8 mouse cellular contexts compared by ENCODE assay signal in genomic region chr3:53656878-53657561, GRCm38 (mm10). TPM values are rescaled to one million over a fixed set of nuclear protein-coding genes. Genes with fewer than 3 reads are reported as not detected.
A peak's percentile ranks its signal among the peaks of the same experiment; 100 is the strongest.
DNase-seq lines count a peak whose midpoint lies in the region; ATAC-seq and TF ChIP-seq lines count a peak whose summit lies in the region.

Gene Frem2, minus strand, starts transcription at chr3:53657355.

- peak within 1 kb of the TSS; percentile 41 for H3K9ac ChIP-seq in forebrain, embryonic 15.5 days (replicated peaks)
- peak within 1 kb of the TSS; percentile 23 for H3K9ac ChIP-seq in lung, embryonic 14.5 days

- H3K4me1 ChIP-seq in spleen, adult 2 months (ENCODE audit: control insufficient read depth, insufficient read depth, insufficient read length): no peaks in the 10 kb centered on the region
- H3K4me1 ChIP-seq in forebrain, embryonic 15.5 days: peaks cover 26% of the 10 kb centered on the region
- H3K4me1 ChIP-seq in lung, embryonic 14.5 days (ENCODE audit: insufficient read depth): 0 out of 2 replicates have a peak, but pooled peaks cover 3% of the 10 kb centered on the region

- 0 out of 2 replicates have a peak, but pooled peaks cover 5% of the 10 kb centered on the region for H3K27me3 ChIP-seq in spleen, adult 2 months (ENCODE audit: control insufficient read depth, insufficient read depth, low read length)
- peaks cover 15% of the 10 kb centered on the region for H3K27me3 ChIP-seq in forebrain, embryonic 15.5 days
- H3K27me3 ChIP-seq in lung, embryonic 14.5 days (ENCODE audit: insufficient read depth, low read length): peaks cover 18% of the 10 kb centered on the region; the same call in 1 of the 2 replicates

- peak; percentile 97 for ATAC-seq in forebrain, embryonic 15.5 days (replicated peaks)
- peak; percentile 95 for ATAC-seq in lung, embryonic 14.5 days (ENCODE audit: insufficient read depth)

- no peak for TF ChIP-seq CTCF in spleen, adult 2 months (IDR thresholded peaks at IDR 0.05; ENCODE audit: extremely low read depth, insufficient read depth, insufficient read length, insufficient replicate concordance)
- no peak for TF ChIP-seq CTCF in lung, embryonic 14.5 days (IDR thresholded peaks at IDR 0.05; ENCODE audit: low read depth)

- H3K4me3 ChIP-seq in spleen, adult 2 months (ENCODE audit: extremely low read depth, insufficient read depth, insufficient read length): peak within 1 kb of the TSS; percentile 29; the same call in 1 of the 2 replicates
- H3K4me3 ChIP-seq in forebrain, embryonic 15.5 days: peak within 1 kb of the TSS; percentile 46
- peak within 1 kb of the TSS; percentile 56 for H3K4me3 ChIP-seq in lung, embryonic 14.5 days (ENCODE audit: low read depth, low read length)

- DNase-seq in spleen, adult 2 months (ENCODE audit: low read depth in 1 of 2, low spot score in 2 of 2): no peak
- DNase-seq in spleen, postnatal 36 days (ENCODE audit: low spot score in 2 of 2): no peak
- peak; percentile 54 for DNase-seq in heart, postnatal 25 days (ENCODE audit: low spot score)
- DNase-seq in large intestine, adult 2 months (ENCODE audit: low read depth, low spot score): peak; percentile 19
- DNase-seq in lung, embryonic 14.5 days: peak; percentile 85
- DNase-seq in retina, embryonic 14.5 days (ENCODE audit: low spot score): peak; percentile 90
- no peak for DNase-seq in spleen, postnatal 14 days (ENCODE audit: low spot score in 2 of 2)

- no peaks in the 10 kb centered on the region for H3K9me3 ChIP-seq in forebrain, embryonic 15.5 days
- H3K9me3 ChIP-seq in lung, embryonic 14.5 days (ENCODE audit: low read depth, low read length): peaks cover 23% of the 10 kb centered on the region; the same call in 1 of the 2 replicates

- no peak for TF ChIP-seq POLR2A in spleen, adult 2 months (IDR thresholded peaks at IDR 0.05; ENCODE audit: low read depth, low read length)

- intact Hi-C loops in heart, postnatal 25 days (cut with DNase I): loop anchor here (5.0 kb wide), 1 partner anchor 130 kb away; no protein-coding TSS in a partner anchor

- no peaks in the 10 kb centered on the region for H3K36me3 ChIP-seq in spleen, adult 2 months (ENCODE audit: control insufficient read depth, insufficient read depth, low read length)
- no peaks in the 10 kb centered on the region for H3K36me3 ChIP-seq in forebrain, embryonic 15.5 days
- H3K36me3 ChIP-seq in lung, embryonic 14.5 days (ENCODE audit: insufficient read depth): peaks cover 26% of the 10 kb centered on the region

- 3% methylated on average over 34 of the region's 34 CpGs for WGBS in spleen, adult 2 months
- WGBS in forebrain, embryonic 15.5 days: under 1% methylated on average over 34 of the region's 34 CpGs
- under 1% methylated on average over 34 of the region's 34 CpGs for WGBS in large intestine, adult 2 months
- under 1% methylated on average over 34 of the region's 34 CpGs for WGBS in lung, embryonic 14.5 days

- no peak within 1 kb of the TSS for H3K27ac ChIP-seq in spleen, adult 2 months (ENCODE audit: insufficient read depth, low read length)
- H3K27ac ChIP-seq in forebrain, embryonic 15.5 days (replicated peaks): no peak within 1 kb of the TSS
- peak within 1 kb of the TSS; percentile 79 for H3K27ac ChIP-seq in lung, embryonic 14.5 days (ENCODE audit: low read depth)

- peak within 1 kb of the TSS; percentile 99 for H3K4me2 ChIP-seq in forebrain, embryonic 15.5 days (replicated peaks)
- peak within 1 kb of the TSS; percentile 83 for H3K4me2 ChIP-seq in lung, embryonic 14.5 days

RNA-seq across cellular contexts. Expression of gene Frem2, which starts in this region (rescaled TPM):
- polyA plus RNA-seq in spleen, adult 2 months (2012; rRNA removed): 1.2 and 1.7 TPM in 2 replicates
- polyA plus RNA-seq in forebrain, embryonic 15.5 days (2015; fragmentation: Nextera tagmentation; extraction: Ambion mirVana): 1.1 TPM in 2 replicates
- 10 to 100 TPM in 1 of 2 experiments, 1 to 10 TPM in 1; 9.2 to 12.2 TPM for total RNA-seq in heart, postnatal 25 days (2021)
- polyA plus RNA-seq in large intestine, adult 2 months (2012; rRNA removed): 1.1 and 2.8 TPM in 2 replicates
- 20.4 and 21.5 TPM in 2 replicates for polyA plus RNA-seq in lung, embryonic 14.5 days (2014; fragmentation: Nextera tagmentation; extraction: Ambion mirVana)

Comparison
In these comparisons a context has a peak if more than half of its experiments do, and no peak if none do; other contexts are left out.
1. DNase-seq: peak in heart, postnatal 25 days (single experiment), large intestine, adult 2 months (single experiment), lung, embryonic 14.5 days (single experiment) and retina, embryonic 14.5 days (single experiment); none in spleen, adult 2 months (0 of 2), spleen, postnatal 36 days (0 of 2) and spleen, postnatal 14 days (0 of 2).
2. Peak in every context shown above with its lines, with median percentiles within 50 percentile points of each other: H3K4me3 ChIP-seq.